Mouse (Mus musculus) cerebral cortex, adult 2 months (tissue): ENCODE measurements around the gene Lmo2.

Experiments used
- WGBS: fragments of 180-500 bp; shearing (Covaris S2); methylation state at CpG from one replicate; pipeline ENCODE4 v1.1.7; 2018; 5-methylcytosine and 5-hydroxymethylcytosine counted together

Gene Lmo2

DNA sequence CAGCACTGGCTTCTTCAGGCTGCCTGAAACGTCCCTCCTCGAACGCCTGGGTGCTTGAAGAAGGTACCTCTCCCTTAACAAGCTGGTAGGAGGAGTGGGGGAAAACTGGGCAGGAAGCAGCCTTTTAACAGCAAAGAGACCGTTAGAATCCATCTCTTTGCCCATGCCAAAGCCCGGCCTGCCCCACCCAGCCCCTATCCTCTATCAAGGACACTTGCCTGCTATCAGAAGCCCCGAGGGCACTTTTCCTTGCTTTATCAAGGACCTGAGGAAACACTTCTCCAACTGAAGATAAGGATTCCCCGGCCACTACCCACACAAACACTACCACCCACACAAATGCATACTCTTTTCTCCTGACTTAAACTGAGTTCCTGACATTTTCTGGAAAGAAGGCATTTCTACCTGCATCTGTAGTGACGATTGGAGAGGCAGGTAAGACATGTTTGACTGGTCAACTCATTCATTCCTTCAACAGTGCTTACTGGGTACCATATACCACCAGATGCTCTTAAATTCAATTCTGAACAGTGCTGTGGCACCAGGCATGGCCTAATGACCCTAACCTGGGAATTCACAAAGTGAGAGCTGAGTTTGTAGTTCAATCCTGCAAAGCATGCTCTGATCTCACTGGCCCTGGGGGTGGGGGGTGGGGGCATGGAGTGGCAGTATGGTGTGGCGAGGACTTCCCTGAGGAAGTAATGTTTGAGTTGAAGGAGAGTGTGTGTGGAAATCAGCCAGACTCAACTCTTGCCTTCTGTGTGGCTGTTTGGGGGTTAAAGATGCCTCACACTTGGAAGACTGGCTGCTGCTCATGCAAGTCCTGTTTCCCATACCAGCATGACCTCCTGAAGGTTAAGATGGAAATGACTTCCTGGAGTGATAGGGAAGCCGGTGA is at the start of gene Lmo2:
TSS of gene Lmo2 (plus strand) at position 338 of the 898 bp plus-strand sequence.
- 78% methylated on average over 10 of the region's 10 CpGs for WGBS

DNA sequence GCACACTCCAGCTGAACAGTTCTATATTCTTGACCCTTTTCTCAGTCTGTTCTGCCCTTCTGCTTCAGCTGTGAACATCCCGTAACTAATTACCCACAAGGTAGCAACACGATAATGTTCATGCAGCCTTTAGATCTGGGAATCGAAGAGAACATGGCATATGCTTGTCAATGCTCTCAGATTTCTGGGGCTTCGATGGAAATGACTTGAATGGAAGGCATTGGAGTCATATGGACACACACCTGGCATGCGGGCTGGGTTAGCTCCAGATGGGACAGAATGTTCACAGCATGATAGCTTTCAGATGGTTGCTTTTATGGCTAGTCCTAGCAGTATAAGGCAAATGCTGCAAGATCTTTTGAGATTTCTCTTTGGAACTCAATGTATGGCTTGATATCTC is 47.2 kb upstream of the Lmo2 start:
- 91% methylated on average over 5 of the region's 5 CpGs for WGBS

DNA sequence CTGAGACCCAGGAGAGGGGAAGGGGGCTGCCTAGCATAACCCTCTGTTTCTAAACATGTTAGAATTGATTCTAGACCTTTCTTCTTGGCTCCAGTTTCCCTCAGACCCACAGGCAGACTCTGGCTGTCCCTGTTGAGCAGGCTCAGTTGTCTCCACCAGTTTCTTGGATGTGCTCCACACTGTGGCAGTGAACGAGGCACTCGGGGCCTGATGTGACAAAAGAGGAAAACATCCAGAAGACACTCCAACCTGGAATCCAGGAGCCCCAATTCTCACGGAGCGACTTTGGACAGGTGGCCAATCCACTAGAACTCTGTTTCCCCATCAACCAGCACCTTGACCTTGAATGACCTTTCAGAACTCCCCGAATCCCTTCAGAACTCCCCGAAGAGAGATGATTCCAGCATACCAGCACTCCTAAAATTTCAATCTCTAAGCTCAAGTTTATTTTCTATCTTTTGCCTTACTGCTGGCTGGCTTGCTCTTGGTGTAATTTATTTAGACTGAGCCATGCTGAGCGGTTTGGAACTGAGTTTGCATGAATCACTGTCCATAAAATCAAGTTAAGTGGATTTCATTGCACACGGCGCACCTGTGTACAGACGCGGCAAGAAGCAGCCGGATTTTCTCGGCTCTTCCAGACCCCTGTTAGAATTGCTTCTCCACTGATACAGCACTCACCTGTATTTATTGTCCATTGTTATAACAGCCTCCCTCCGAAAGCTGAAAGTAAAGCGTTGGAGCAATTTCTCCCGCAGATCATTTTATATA is 45.1 kb upstream of the Lmo2 start:
- WGBS = 57% methylated on average over 16 of the region's 16 CpGs

DNA sequence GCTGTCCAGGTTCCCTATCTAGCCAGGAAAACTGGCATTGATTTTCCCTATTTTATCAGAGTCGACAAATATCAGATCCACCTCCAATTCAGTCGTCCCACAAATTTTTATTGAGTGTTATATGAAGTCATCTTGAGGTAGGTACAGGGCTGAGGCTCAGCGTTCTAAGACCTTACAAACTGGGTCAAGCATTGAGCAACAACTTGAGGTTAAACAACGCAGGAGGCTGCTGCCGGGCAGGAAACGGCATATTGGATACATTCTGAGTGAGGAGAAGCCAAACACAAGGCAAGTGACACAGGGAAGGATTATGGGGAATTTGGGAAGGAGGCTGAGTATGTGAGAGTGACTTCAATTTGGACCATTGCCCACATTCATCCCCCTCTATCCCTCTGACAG is 44.5 kb upstream of the Lmo2 start:
- 71% methylated on average over 6 of the region's 6 CpGs for WGBS

DNA sequence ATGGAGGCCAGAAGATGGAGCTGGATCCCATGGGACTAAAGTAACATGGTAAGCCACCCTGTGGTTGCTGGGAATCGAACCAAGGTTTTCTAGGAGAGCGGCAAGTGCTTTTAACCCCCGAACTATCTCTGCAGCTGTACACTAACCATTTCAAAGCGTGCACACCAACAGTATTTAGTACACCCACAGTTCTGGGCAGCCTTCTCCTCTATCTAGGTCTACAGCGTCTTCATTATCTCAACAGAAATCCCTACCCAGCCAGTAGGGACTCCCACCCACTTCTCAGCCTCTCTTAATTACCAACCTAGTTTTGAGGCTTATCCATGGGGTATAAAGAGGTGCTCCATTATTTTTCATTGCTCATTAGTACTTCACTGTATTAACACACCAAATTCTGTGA is 41.7 kb upstream of the Lmo2 start:
- 88% methylated on average over 5 of the region's 5 CpGs for WGBS

DNA sequence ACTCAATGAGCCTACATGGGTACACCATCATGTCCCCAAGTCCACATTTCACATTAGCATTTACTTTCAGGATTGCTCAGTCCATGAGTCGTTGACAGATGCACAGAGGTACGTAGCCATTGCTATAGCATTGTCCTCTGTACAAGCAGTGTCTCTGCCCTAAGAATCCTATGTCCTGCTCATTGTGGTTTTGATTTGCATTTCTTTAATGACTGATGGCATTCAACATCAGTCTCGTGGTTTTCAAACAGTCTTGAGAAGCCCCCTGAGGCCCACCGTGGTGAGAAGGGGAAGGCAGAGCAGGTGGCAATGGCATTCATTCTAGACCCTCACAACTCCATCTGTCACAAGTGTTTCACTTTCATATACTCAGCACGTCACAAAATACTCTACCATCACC is 40.4 kb upstream of the Lmo2 start:
- WGBS = 87% methylated on average over 5 of the region's 5 CpGs

DNA sequence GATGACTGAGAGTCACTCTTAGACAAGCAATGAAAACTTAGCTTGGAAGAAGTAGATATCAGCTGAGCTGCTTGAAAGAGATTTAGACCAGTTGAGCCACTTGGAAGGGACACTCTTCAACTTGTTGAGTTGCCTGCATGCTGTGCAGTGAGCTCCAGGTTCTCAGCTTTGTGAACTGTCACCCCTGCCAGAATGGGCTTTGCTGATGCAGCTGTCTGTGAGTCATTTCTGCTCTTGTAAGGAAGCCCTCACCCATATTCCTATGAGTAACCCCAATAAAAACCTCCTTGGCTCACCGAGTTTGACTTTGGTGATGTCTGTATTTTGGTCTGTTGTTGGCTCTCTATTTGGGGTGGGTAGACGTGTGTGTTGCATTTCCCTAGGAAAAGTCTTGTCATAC is 39.4 kb upstream of the Lmo2 start:
- WGBS = 92% methylated on average over 2 of the region's 2 CpGs

DNA sequence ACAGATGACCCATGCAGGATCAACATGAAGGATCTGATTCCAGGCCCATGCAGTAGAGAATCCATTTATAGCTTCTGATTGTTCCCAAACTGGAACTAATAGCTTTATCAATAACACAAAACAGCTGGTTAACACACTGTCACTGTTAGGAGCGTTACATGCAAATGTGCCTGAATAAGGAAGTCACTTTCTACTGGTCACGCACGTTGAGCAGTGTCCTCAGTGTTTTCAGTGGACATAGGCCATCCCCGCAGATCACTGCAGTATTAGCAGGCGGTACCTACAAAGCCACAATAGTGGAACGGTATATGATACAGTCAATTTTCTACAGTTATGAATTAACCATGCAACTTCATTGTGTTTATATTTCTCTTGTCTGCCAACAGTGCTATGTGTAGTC is 38.3 kb upstream of the Lmo2 start:
- 90% methylated on average over 6 of the region's 6 CpGs for WGBS

DNA sequence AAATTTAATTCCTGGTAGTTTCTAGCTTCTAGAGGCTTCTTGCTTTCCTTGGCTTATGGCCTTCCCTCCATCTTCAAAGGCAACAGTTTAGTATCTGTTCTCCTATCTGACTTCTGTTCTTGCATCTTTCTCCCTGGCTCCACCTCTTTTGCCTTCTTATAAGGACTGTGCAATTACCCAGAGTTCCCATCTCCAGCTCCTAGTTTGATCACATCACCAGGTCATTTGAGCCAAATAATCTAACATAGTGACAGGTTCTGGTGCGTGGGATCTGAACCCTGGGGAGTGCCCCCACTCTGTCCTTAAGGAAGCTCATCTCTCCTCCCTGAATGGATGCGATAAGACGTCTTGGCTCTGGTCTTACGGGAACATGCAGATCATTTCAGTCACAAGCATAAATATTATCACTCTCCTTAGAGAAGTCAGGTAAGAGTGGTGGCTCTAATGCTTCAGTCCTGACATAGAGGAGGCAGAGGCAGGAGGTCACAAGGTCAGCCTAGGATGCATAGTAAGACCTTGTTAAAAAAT is 31.1 kb upstream of the Lmo2 start:
- WGBS = over 99% methylated on average over 4 of the region's 4 CpGs

DNA sequence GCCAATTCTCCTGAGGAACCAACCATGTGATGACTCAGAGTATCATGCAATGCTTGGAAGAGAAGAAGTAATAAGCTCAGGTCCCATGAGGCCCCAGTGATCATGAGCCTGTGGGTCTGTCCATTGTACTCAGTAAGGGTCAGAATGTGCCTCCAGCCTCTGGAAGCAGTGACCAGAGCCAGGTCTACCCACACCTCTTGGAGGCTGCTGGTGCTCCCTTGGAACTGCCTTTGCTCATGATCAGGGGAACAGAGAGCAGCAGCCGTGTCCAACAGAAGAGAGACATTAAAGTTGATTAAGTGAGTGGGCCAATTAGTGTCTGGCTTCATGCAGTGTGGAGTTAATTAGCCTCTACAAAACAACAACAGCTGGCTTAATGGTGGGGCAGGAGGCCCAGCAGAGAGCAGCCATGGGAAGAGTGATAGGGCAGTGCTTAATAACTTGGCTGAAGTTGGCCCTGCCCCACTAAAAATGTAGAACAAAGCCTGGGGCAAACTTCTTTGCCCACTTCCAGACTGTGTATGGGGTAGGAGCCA is 30.1 kb upstream of the Lmo2 start:
- WGBS = 63% methylated on average over 1 of the region's 1 CpGs

DNA sequence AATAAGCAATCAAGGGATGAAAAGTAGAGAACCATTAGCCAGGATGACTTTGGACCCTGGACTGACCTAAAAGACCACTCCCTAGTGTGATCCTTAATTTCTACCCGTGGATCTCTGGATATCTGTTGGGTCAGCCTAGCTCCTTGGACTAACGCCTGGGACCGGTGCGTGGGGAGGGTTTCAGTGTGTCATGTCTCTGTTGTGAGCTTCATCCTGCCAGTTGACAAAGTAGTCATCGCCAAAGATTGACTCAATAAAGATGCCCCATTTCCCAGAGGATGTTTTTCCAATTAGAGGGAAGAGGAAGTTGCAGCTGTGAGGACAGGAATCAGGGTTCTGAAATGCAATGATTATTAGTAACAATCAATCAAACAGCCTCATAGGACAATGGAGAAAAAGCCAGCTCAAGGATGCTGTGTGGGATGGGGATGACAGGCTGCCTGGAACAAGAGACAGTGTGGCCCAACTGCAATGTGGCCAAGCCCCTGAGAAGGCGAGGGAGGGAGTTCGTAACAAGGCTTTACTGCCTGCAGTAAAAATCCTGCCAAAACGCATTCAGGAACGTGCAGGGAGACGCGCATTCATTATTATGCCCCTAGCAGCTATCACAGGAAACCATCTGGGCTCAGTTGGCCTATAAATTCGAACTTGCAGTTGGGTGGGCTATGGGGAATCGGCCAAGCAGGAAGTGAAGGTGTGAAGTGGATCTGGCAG is 27.3 kb upstream of the Lmo2 start:
- 50% methylated on average over 13 of the region's 13 CpGs for WGBS

DNA sequence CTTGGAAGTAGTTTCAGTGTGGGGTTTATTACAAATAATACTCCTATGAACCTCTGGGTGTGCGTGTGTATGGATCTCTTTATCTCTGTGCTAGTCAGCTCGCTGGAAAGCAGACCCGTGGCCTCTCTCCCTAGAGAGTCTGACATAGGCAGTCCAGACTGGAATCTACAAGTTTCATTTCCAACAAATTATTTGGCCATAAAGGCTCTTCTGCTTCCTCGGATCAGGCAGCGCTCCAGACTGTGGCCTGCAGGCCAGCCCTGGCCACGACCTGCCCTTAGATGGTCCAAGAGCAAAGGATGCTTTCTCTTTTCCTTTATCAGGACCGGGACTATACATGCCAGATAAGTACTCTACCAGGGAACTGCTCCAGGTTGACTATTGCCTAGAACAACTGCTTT is 26.3 kb upstream of the Lmo2 start:
- 85% methylated on average over 7 of the region's 7 CpGs for WGBS

DNA sequence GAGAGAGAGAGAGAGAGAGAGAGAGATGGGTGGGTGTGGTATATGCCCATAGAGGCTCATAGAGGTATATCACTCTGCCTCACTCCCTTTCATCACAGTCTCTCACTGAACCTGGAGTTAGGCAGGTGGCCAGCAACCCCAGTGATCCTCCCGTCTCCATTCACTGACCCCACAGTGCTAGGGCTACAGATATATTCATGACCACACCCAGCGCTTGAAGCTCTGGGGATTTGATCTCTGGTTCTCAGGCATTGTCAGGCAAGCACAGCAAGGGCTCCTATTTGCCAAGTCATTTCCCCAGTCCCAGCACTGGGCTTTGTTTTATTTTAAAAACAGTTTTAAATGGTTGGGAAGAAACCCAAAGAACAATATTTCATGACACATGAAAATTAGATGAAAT is 25.8 kb upstream of the Lmo2 start:
- WGBS = 68% methylated on average over 2 of the region's 2 CpGs

DNA sequence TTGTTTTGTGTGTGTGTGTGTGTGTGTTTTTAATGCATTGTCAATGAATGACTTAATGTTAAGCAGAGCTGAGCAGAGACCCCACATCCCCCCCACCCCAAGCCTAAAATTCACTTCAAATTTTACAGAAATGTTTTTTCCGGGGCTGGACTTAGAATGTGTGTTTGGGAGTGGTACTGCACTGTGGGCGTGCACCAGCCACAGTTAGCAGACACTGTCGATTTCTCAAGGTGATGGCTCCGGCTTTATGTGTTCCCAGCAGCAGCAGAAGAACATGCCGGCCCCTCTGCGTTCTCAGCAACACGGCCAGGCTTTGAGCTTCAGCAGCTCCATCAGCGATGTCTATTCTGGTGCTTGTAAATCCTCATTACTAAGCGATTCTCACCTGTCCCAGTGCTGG is 25.3 kb upstream of the Lmo2 start:
- WGBS = 84% methylated on average over 9 of the region's 9 CpGs

DNA sequence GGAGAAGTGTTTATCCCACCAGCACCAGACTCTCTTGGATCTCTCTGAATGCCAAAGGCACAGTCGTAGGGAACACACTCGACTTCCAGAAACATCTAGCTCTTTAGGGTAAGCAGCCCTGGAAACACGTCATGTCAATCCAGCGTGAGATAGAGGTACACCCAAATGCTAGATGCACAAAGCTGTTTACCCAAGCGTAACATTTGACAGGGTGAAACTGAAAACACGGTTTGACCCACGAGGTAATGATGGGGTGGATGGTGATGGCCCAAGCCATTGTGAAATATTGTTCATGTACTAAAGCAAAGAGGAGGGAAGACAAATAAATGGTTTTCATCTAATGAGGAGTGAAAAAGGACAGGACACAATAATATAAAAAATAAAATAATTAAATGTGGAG is 23.5 kb upstream of the Lmo2 start:
- 77% methylated on average over 7 of the region's 7 CpGs for WGBS

DNA sequence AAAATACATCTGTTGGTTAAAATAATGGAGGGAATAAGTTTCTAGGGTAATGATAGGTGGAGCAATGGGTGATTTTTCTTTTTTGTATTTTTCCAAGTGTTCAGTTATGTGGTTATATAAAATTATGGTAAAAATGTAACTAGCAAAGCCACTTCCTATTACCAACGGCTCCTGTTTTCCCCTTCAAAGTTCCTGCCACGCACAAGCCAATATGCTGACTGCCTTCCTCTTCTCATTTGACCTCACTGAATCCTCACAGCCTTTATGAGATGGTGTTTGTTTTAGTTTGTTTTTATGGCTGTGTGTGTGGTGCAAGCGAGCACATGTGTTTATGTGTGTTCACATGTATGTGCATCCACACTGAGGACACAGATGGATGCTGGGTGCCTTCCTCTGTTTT is 23.1 kb upstream of the Lmo2 start:
- 78% methylated on average over 3 of the region's 3 CpGs for WGBS

DNA sequence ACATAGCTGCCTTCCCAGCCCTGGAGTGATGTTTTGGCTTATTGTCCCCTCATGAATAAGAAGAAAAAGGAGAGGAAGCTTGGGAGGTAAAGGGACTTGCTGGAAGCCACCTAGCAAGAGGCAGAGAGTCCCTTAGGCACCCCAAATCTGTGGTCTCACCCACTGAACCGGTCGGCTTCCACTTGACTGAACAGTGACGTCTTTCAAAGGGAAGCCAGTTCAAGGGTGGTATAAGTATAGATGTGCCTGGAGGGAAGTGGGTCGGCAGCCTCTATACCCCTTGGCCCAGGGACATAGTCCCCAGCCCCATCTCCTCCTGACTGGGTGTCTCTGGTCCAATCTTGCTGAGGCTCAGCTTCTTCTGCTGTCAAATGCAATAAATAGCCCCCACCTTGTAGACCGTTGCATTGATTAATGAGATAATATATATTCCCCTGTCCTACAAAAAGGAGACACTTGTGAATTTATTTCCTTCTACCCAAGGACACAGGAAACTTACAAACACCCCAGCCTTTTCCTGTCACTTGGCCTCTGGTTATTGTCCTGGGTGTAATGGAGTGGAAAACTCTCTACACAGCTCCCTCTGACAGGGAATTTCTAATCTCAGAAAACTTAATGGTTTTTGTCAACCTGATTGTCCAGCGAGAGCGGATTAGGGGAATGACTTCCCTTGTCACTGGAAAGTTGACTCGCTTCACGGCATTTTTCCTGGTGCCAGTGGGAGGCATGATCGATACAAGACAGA is 21.9 kb upstream of the Lmo2 start:
- WGBS = 77% methylated on average over 10 of the region's 10 CpGs

DNA sequence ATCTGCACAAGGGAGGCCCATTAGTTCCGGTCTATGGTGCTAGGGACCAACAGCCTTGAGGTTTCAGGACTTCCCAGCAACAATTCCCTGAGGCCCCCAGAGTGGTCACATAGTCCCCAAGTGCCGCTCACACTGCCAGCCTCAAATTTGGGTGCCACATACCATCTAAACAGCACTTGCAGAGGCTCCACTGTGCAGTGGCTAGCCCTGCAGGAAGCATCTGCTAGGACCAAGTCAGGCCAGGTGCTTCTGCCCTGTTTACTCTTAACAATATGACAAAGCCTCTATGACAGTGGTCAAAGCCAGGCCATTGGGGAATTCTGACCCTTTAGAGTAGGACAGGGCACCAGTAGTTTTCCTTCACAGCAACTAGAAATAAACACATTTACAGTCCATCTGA is 21.1 kb upstream of the Lmo2 start:
- WGBS = 95% methylated on average over 2 of the region's 2 CpGs

DNA sequence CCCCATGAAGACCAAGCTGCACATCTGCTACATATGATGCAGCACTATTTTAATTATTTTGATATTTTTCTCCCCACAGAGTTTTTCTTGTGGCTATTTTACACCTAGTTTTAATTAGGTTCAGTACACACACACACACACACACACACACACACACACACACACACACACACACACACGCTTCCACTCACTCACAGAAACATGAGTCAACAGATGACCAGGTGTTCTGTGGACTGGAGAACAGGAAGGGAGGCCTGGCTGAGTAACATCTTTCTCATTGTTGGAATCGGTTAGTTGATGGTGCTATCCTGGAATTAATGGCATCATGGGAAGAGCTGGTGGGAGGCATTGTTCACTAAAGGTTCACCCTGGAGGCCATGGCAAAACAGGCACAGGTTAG is 20.1 kb upstream of the Lmo2 start:
- 89% methylated on average over 2 of the region's 2 CpGs for WGBS

DNA sequence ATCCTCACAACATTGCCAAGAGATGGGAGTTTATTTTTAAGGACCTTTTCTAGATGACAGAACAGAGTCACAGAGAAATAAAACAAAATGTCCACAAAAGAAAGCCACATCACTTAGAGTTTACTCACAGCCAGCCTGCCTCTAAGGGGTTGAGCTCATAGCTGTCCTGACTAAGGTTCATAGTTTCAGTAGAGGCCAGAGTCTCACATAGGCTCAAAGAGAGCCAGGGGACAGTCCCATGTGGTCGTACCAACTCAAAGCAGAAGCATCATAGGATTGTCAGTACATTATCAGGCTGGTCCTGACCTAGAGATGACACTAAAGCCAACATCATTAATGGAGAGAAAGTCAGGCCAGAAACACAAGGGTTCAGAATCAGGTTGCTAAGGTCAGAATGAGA is 19.2 kb upstream of the Lmo2 start:
- 91% methylated on average over 1 of the region's 1 CpGs for WGBS

DNA sequence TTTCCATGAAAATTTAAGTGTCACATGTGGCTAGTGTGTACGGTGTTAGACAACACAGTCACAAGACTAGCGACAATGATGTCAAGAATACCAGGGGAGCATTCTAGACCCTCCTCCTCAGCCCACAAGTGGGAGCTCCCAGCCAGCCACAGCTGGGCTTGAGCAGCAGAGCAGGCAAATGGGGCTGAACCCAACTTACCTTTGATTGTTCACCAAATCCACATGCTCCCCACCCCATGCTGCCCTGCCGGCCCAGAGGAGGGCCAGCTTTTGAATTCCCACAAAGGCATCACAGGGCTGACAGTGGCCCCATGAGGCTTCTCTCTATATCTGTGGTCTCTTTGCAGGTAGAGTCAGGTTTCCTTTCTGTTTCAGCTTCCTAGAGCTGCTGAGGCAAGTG is 16.7 kb upstream of the Lmo2 start:
- 80% methylated on average over 3 of the region's 3 CpGs for WGBS
